ENCODE assay signal across 8 mouse cellular contexts in genomic region chr4:10873920-10874665, GRCm38 (mm10). TPM values are rescaled to one million over a fixed set of nuclear protein-coding genes. Genes with fewer than 3 reads are reported as not detected.
DNase-seq lines count a peak whose midpoint lies in the region; ATAC-seq and TF ChIP-seq lines count a peak whose summit lies in the region.

Gene 2610301B20Rik, plus strand, starts transcription at chr4:10874498.

- H3K4me2 ChIP-seq in heart, embryonic 15.5 days, result peak within 1 kb of the TSS; percentile 80
- H3K4me2 ChIP-seq in liver, embryonic 14.5 days (ENCODE audit: low read depth), result peak within 1 kb of the TSS; percentile 86
- peak within 1 kb of the TSS; percentile 59 for H3K4me2 ChIP-seq in neural tube, embryonic 11.5 days (ENCODE audit: low read depth)
- H3K4me2 ChIP-seq in stomach, postnatal 0 days (replicated peaks; ENCODE audit: low read depth), result peak within 1 kb of the TSS; percentile 73

- peak; percentile 82 for DNase-seq in c-Kit-negative CD71-positive TER-119-positive erythroid progenitor cells, embryonic 14.5 days (ENCODE audit: low read depth, low spot score)
- DNase-seq in forebrain, embryonic 10.5 days (ENCODE audit: extremely low spot score, low spot score), result peak; percentile 93
- DNase-seq in kidney, postnatal 25 days, result peak; percentile 93 to 96
- DNase-seq in liver, embryonic 14.5 days (ENCODE audit: low read depth in 3 of 3, low spot score in 3 of 3), result peak; percentile 83 to 85 (median 84)
- peak; percentile 96 for DNase-seq in neural tube, embryonic 11.5 days (ENCODE audit: low spot score)
- peak; percentile 91 for DNase-seq in stomach, postnatal 0 days (ENCODE audit: low spot score)

- peak within 1 kb of the TSS; percentile 96 for H3K27ac ChIP-seq in forebrain, embryonic 10.5 days
- peak within 1 kb of the TSS; percentile 99 for H3K27ac ChIP-seq in heart, embryonic 15.5 days
- H3K27ac ChIP-seq in liver, embryonic 14.5 days, result peak within 1 kb of the TSS; percentile 96
- peak within 1 kb of the TSS; percentile 97 for H3K27ac ChIP-seq in neural tube, embryonic 11.5 days (ENCODE audit: low read depth, low read length)
- H3K27ac ChIP-seq in stomach, postnatal 0 days (replicated peaks), result peak within 1 kb of the TSS; percentile 99

- TF ChIP-seq CTCF in liver, embryonic 14.5 days (IDR thresholded peaks at IDR 0.05; ENCODE audit: low read depth), result no peak
- TF ChIP-seq CTCF in stomach, postnatal 0 days (IDR thresholded peaks at IDR 0.05; ENCODE audit: low read depth), result no peak

- peak within 1 kb of the TSS; percentile 64 for H3K4me3 ChIP-seq in forebrain, embryonic 10.5 days
- peak within 1 kb of the TSS; percentile 99 for H3K4me3 ChIP-seq in heart, embryonic 15.5 days
- H3K4me3 ChIP-seq in liver, embryonic 14.5 days (ENCODE audit: insufficient read depth in 1 of 2, low read depth in 2 of 2, low read length in 2 of 2), result peak within 1 kb of the TSS; percentile 64 to 93
- H3K4me3 ChIP-seq in neural tube, embryonic 11.5 days (ENCODE audit: low read depth, low read length), result peak within 1 kb of the TSS; percentile 86
- H3K4me3 ChIP-seq in stomach, postnatal 0 days (ENCODE audit: low read depth, low read length), result peak within 1 kb of the TSS; percentile 92

- H3K9me3 ChIP-seq in forebrain, embryonic 10.5 days, result no peaks in the 10 kb centered on the region
- no peaks in the 10 kb centered on the region for H3K9me3 ChIP-seq in heart, embryonic 15.5 days (replicated peaks)
- H3K9me3 ChIP-seq in liver, embryonic 14.5 days (ENCODE audit: control insufficient read depth, low read length), result no peaks in the 10 kb centered on the region
- no peaks in the 10 kb centered on the region for H3K9me3 ChIP-seq in neural tube, embryonic 11.5 days (ENCODE audit: control insufficient read depth, low read length)
- no peaks in the 10 kb centered on the region for H3K9me3 ChIP-seq in stomach, postnatal 0 days (ENCODE audit: control insufficient read depth, low read length)

- no peak for TF ChIP-seq EP300 in liver, embryonic 14.5 days (IDR thresholded peaks at IDR 0.05; ENCODE audit: low read depth)
- TF ChIP-seq EP300 in stomach, postnatal 0 days (optimal IDR thresholded peaks at IDR 0.05), result no peak

- ATAC-seq in CD4-positive, CD25-positive, alpha-beta regulatory T cell, adult 4 months, result peak; percentile 83
- peak; percentile 88 for ATAC-seq in heart, embryonic 15.5 days (replicated peaks; ENCODE audit: insufficient number of reproducible peaks, insufficient read depth, low FRiP score, low read depth)
- ATAC-seq in liver, embryonic 14.5 days (ENCODE audit: insufficient read depth), result peak; percentile 88
- ATAC-seq in neural tube, embryonic 11.5 days (ENCODE audit: insufficient read depth, low FRiP score, low TSS enrichment), result peak; percentile 90
- ATAC-seq in stomach, postnatal 0 days (ENCODE audit: low FRiP score, low TSS enrichment), result peak; percentile 91

- peaks cover 11% of the 10 kb centered on the region for H3K36me3 ChIP-seq in forebrain, embryonic 10.5 days (replicated peaks)
- H3K36me3 ChIP-seq in heart, embryonic 15.5 days, result no peaks in the 10 kb centered on the region
- H3K36me3 ChIP-seq in liver, embryonic 14.5 days (replicated peaks; ENCODE audit: control insufficient read depth, insufficient read depth, low read depth), result no peaks in the 10 kb centered on the region
- H3K36me3 ChIP-seq in neural tube, embryonic 11.5 days (ENCODE audit: control insufficient read depth, insufficient read depth, low read length), result no peaks in the 10 kb centered on the region; the same call in 1 of the 2 replicates
- no peaks in the 10 kb centered on the region for H3K36me3 ChIP-seq in stomach, postnatal 0 days (ENCODE audit: control insufficient read depth, insufficient read depth, low read length)

- peaks cover 15% of the 10 kb centered on the region for H3K4me1 ChIP-seq in forebrain, embryonic 10.5 days
- peaks cover 17% of the 10 kb centered on the region for H3K4me1 ChIP-seq in heart, embryonic 15.5 days (replicated peaks)
- H3K4me1 ChIP-seq in liver, embryonic 14.5 days (replicated peaks; ENCODE audit: control insufficient read depth in 2 of 2, insufficient read depth in 2 of 2, low read length in 1 of 2), result peaks cover 6 to 11% of the 10 kb centered on the region in 2 experiments
- peaks cover 3% of the 10 kb centered on the region; the same call in 1 of the 2 replicates for H3K4me1 ChIP-seq in neural tube, embryonic 11.5 days (ENCODE audit: control insufficient read depth, insufficient read depth, low read length)
- H3K4me1 ChIP-seq in stomach, postnatal 0 days (replicated peaks; ENCODE audit: control insufficient read depth, insufficient read depth), result no peaks in the 10 kb centered on the region

- peak within 1 kb of the TSS; percentile 97 for H3K9ac ChIP-seq in heart, embryonic 15.5 days
- peak within 1 kb of the TSS; percentile 97 for H3K9ac ChIP-seq in liver, embryonic 14.5 days (replicated peaks)
- H3K9ac ChIP-seq in neural tube, embryonic 11.5 days (ENCODE audit: low read length), result peak within 1 kb of the TSS; percentile 88
- H3K9ac ChIP-seq in stomach, postnatal 0 days (ENCODE audit: low read length), result peak within 1 kb of the TSS; percentile 92

- no peaks in the 10 kb centered on the region for H3K27me3 ChIP-seq in forebrain, embryonic 10.5 days (ENCODE audit: poor library complexity, severe bottlenecking)
- no peaks in the 10 kb centered on the region for H3K27me3 ChIP-seq in heart, embryonic 15.5 days
- H3K27me3 ChIP-seq in liver, embryonic 14.5 days (ENCODE audit: control insufficient read depth, insufficient read depth, low read length), result no peaks in the 10 kb centered on the region
- H3K27me3 ChIP-seq in neural tube, embryonic 11.5 days (ENCODE audit: control insufficient read depth, insufficient read depth, low read length), result no peaks in the 10 kb centered on the region
- H3K27me3 ChIP-seq in stomach, postnatal 0 days (ENCODE audit: control insufficient read depth, insufficient read depth, low read length), result no peaks in the 10 kb centered on the region

- WGBS in forebrain, embryonic 10.5 days, result under 1% methylated on average over 60 of the region's 68 CpGs
- WGBS in heart, embryonic 15.5 days, result under 1% methylated on average over 64 of the region's 68 CpGs
- WGBS in liver, embryonic 14.5 days (ENCODE audit: insufficient replicate concordance), result under 1% methylated on average over 65 of the region's 68 CpGs
- WGBS in neural tube, embryonic 11.5 days, result 0% methylated on average over 63 of the region's 68 CpGs
- under 1% methylated on average over 68 of the region's 68 CpGs for WGBS in stomach, postnatal 0 days

RNA-seq across cellular contexts. Expression of gene 2610301B20Rik, which starts in this region (rescaled TPM):
- polyA plus RNA-seq in CD4-positive, CD25-positive, alpha-beta regulatory T cell, adult 4 months (2017; shearing (Covaris generic)), result 1 to 10 TPM; 6.6 to 8.0 TPM
- 40.9 and 41.8 TPM in 2 replicates for polyA plus RNA-seq in forebrain, embryonic 10.5 days (2016; fragmentation: Nextera tagmentation; extraction: Ambion mirVana)
- polyA plus RNA-seq in heart, embryonic 15.5 days (2015; fragmentation: Nextera tagmentation; extraction: Ambion mirVana), result 20.0 and 24.6 TPM in 2 replicates
- 5.1 and 6.2 TPM in 2 replicates for polyA plus RNA-seq in liver, embryonic 14.5 days (2012; rRNA removed)
- 9.8 and 10.0 TPM in 2 replicates for polyA plus RNA-seq in liver, embryonic 14.5 days (2014; fragmentation: Nextera tagmentation; extraction: Ambion mirVana)
- polyA plus RNA-seq in neural tube, embryonic 11.5 days (2014; fragmentation: Nextera tagmentation; extraction: Ambion mirVana), result 46.5 and 47.9 TPM in 2 replicates
- 14.2 and 15.0 TPM in 2 replicates for polyA plus RNA-seq in stomach, postnatal 0 days (2015; fragmentation: Nextera tagmentation; extraction: Ambion mirVana)

Comparison
In these comparisons a context has a peak if more than half of its experiments do, and no peak if none do; other contexts are left out.
1. Peak in every context shown above with its lines: DNase-seq, ATAC-seq, H3K4me3 ChIP-seq and H3K27ac ChIP-seq.